Mouse (Mus musculus) small intestine, adult 2 months (tissue): Measurements from ENCODE around the gene Gm20388.

Experiments
- CTCF ChIP-seq: fragments of 200-500 bp; IDR thresholded peaks from 2 replicates; pipeline ENCODE4 v1.5.1; 2012; ENCODE audit warnings: low read depth, mild to moderate bottlenecking, control low read depth, inconsistent platforms, low read length, moderate library complexity, mixed read lengths; ENCODE audit not compliant: insufficient replicate concordance, insufficient read length; ENCODE audit errors: extremely low read depth
- POLR2A ChIP-seq: fragments of 200-500 bp; IDR thresholded peaks from 2 replicates; pipeline ENCODE4 v1.6.1; 2012; ENCODE audit warnings: low read depth, mild to moderate bottlenecking, control low read depth, inconsistent platforms, low read length, moderate library complexity

DNA sequence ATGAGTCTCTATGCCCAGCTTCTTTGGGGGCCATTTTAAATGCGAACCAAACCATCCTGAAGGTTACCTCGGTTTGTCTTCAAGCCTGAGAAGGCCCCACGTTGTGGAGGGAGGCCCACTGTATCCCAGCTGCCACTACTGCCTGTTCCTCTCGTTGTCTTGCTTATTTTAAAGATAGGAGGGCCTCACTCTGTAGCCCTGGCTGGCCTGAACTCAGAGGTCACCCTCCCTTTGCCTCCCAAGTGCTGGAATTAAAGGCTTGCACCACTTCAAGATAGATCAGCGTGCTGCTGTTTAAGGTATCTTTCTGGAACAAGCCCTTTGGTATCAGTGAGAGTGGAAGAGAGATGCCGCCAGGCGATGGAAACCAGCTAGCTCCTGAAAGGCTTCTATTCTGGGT is 4078.5 kb downstream of the Gm20388 start:
- TF ChIP-seq POLR2A (no peak), CTCF (no peak)
